Mouse (Mus musculus) cerebellum, adult (tissue): ENCODE data around the gene St7l.

Source experiments
- ATAC-seq: cut with Nextera tagmentation; 2 replicates; pipeline ENCODE4 v1.9.2; 2017; ENCODE audit warnings: mild to moderate bottlenecking, moderate library complexity, mixed read lengths; ENCODE audit not compliant: insufficient number of reproducible peaks, low FRiP score, low TSS enrichment

Gene St7l

DNA sequence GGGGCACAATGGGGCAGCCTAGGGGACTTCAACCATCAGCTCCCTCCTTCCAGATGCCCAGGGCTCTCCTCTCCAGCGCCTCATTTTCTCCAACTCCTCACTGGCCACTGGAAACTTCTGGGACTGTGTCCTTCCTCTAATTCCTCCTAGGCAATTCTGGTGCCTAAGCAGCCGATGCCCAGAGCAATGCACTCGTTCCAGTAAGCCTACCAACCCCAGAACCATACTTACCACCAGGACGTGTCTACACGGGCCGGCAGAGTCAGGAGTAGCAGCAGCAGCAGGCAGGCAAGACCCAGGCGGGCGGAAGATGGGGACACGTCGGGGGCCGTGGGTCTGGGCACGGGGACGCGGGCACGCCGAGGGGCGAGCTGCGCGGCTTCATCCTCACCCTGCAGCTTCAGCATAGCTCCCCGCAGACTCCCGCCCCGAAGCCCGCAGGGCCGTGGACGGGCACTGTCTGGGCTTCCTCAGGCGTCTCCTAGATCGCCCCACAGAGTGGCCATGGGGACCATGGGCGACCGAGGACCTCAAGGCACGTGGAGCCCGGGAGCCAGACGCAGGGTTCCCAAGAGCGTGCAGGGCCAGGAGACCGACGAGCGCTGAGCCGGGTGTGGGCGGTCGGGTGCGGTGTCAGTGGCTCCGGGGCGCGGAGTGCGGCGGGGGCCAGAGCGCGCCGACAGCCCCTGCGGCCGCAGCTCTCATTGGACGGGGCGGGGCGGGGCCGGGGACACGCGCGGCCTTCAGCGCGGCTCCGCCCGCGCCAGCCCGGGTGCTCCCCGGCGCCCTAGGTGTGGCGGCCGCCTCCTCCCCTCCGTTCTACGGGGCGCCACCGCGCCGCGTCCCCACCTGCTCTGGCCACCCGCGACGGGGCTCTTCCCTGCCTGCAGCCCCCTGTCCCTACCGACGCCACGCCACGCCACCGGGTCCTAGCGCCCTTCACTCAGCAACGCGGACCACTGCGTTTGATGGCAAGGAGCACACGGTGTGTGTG lies 97.6 kb downstream of the St7l start, which contains the start of gene Wnt2b:
Gene Wnt2b (minus strand): TSS at position 856 of the 994 bp plus-strand sequence.
- no peak for ATAC-seq

- ATAC-seq, result no peak
Observed at GRCm38 (mm10) chr3:104962141-104962611, 98.4 kb downstream of the St7l start.

GRCm38 (mm10) chr3:104962866-104963265 lies 99.1 kb downstream of the St7l start:
- no peak for ATAC-seq

DNA sequence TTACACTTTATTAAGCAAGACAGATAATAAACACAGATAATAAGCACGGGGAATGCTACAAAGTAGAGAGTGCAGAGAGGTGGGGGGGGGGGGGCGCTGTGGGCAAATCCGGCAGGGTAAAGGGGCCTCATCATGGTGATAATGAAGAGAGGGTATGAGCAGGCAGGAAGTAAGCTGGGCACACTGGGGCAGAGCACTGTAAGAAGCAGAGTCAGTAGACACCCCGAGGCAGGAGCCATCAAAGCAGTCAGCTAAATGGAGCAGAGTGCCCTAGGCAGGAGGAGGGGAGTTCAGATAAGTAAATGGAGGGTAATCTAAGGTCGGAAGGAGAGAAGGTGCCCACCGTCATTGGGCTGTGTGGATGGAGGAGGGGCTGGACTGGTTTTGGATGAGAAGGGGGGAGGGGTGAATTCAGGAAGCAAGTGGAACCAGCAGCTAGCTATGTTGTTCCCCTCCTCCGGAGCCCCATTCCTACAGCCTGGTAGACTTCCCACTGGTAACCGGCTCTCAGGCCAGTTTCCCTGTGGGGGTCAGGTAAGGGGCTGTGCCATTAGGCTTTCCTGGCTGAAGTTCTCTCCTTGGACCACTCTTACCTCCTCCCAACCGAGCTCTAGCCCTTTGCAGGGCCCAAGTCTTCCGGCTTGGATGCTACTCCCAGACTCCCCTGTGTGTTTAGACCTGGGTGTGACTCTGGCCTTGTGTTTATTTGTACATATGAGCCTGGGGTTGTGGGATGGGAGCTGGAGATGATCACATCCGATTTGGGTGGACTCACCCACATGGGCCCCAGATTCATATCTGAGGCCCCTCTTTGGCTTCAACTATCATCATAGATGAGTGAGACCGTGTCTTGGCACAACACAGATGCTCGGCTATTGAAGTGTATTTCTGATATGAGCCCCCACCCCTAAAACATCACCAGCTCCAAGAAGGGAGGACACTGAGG lies 99.8 kb downstream of the St7l start:
- ATAC-seq, result no peak

DNA sequence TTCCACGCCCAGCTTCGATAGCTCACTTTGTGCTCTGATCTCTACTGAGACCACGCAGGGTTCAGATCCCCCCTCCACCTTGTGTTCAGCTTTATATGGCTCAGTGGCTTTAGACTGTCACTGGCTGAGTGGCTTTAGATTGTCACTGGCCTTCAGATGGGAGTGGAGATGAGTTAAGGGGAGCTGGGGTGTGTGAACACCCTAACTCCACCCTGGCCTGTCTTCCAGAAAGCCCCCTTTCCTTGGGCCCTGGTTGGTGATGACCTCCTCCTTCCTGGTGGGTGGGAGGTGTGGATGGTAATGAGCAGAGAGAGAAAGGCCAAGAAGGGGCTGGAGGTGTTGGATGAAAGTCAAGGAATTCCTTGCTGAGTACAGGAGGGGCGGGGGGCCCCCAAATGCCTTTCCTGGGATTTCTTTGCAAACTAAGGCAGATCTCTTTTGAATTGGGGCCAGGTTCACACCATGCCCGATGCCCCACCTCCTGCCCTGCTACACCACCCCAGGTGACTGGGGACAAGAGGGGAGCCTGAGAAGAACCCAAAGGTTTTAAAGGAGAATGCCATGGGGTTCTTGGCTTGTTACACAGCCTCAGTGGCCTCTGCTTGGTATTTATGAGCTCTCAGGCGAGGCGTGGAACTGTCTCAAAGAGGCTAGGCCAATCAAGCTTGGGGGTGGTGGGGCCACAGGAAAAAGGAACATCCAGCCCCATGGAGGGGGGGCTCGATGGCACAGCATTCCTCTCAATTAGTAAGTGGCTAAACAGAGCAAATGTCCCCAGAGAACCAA lies 101.5 kb downstream of the St7l start:
- ATAC-seq, result no peak

- no peak for ATAC-seq
Observed at GRCm38 (mm10) chr3:104965991-104966554, 102.3 kb downstream of the St7l start.

GRCm38 (mm10) chr3:104967548-104968300 lies 103.9 kb downstream of the St7l start:
- peak; percentile 51; the same call in 1 of the 2 replicates for ATAC-seq
